Mouse (Mus musculus): ENCODE data around the gene Gli3.

GRCm38 (mm10) chr13:15526691-15527090, 63.7 kb downstream of the Gli3 start:
- TF ChIP-seq CTCF (IDR thresholded peaks at IDR 0.05; ENCODE audit: low read depth, low read length), result no peak
- no peak for TF ChIP-seq POLR2AphosphoS5 (IDR thresholded peaks at IDR 0.05; ENCODE audit: insufficient replicate concordance, low read depth, low read length)
